Mouse (Mus musculus) liver, embryonic 14.5 days (tissue): ENCODE results near the gene Gm44790. TPM values are rescaled to one million over a fixed set of nuclear protein-coding genes. Genes with fewer than 3 reads are reported as not detected.

ENCODE experiments used
- ATAC-seq: fragments of 200-750 bp; cut with Nextera tagmentation; 2 replicates; pipeline ENCODE4 v1.8.0; 2017; ENCODE audit warnings: moderate number of reproducible peaks, mild to moderate bottlenecking, moderate library complexity; ENCODE audit not compliant: insufficient read depth
- DNase-seq, 3 experiments: peaks; one replicate each; pipeline ENCODE4 v3.0.0-alpha.2; 2012 to 2013; ENCODE audit warnings: low read depth in 3 of 3, low spot score in 3 of 3
- H3K27ac ChIP-seq: fragments of 300-500 bp; sonication (generic); 2 replicates; pipeline ENCODE4 v1.5.1; 2014; ENCODE audit warnings: moderate library complexity, mild to moderate bottlenecking, control low read depth, inconsistent platforms
- H3K27me3 ChIP-seq: fragments of 300-500 bp; sonication (generic); 2 replicates; pipeline ENCODE4 v1.6.1; 2014; ENCODE audit warnings: mild to moderate bottlenecking, low read length, moderate library complexity; ENCODE audit not compliant: control insufficient read depth, insufficient read depth
- H3K36me3 ChIP-seq: fragments of 300-500 bp; sonication (generic); replicated peaks from 2 replicates; pipeline ENCODE4 v1.6.1; 2014; ENCODE audit warnings: low read depth; ENCODE audit not compliant: control insufficient read depth, insufficient read depth
- H3K4me1 ChIP-seq, 2 experiments: fragments of 200-500 bp in 1 of 2; fragments of 300-500 bp in 1 of 2; sonication (generic) in 1 of 2; replicated peaks; 2 replicates each; pipeline ENCODE4 v1.6.1; 2012 to 2014; ENCODE audit warnings: antibody characterized with exemption in 1 of 2, inconsistent platforms in 1 of 2, low read length in 1 of 2; ENCODE audit not compliant: control insufficient read depth in 2 of 2, insufficient read depth in 2 of 2
- H3K4me2 ChIP-seq: fragments of 300-500 bp; sonication (generic); 2 replicates; pipeline ENCODE4 v1.6.1; 2014; ENCODE audit warnings: low read depth, mild to moderate bottlenecking, control low read depth, moderate library complexity
- H3K4me3 ChIP-seq, 2 experiments: fragments of 200-500 bp in 1 of 2; fragments of 300-500 bp in 1 of 2; sonication (generic) in 1 of 2; 2 replicates each; pipeline ENCODE4 v1.5.1; 2012 to 2014; ENCODE audit warnings: low read depth in 2 of 2, low read length in 2 of 2, mild to moderate bottlenecking in 2 of 2, control low read depth in 1 of 2, inconsistent platforms in 1 of 2, moderate library complexity in 1 of 2; ENCODE audit not compliant: insufficient read depth in 1 of 2
- H3K9ac ChIP-seq: fragments of 300-500 bp; sonication (generic); replicated peaks from 2 replicates; pipeline ENCODE4 v1.6.1; 2014; ENCODE audit warnings: mild to moderate bottlenecking, control low read depth, moderate library complexity
- H3K9me3 ChIP-seq: fragments of 300-500 bp; sonication (generic); 2 replicates; pipeline ENCODE4 v1.6.1; 2016; ENCODE audit warnings: low read length, mixed read lengths; ENCODE audit not compliant: control insufficient read depth
- CTCF ChIP-seq: IDR thresholded peaks from 2 replicates; pipeline ENCODE4 v1.5.1; 2016; ENCODE audit warnings: antibody characterized with exemption, low read depth, control low read depth
- EP300 ChIP-seq: IDR thresholded peaks from 2 replicates; pipeline ENCODE4 v1.6.1; 2016; ENCODE audit warnings: antibody characterized with exemption, low read depth
- WGBS: fragments of 180-500 bp; shearing (Covaris S2); extraction: QIAGEN DNeasy Blood & Tissue Kit; methylation state at CpG from one replicate; pipeline ENCODE4 v1.1.7; 2014; ENCODE audit not compliant: insufficient replicate concordance; 5-methylcytosine and 5-hydroxymethylcytosine counted together
- polyA plus RNA-seq, 2 experiments: library from polyadenylated mRNA; depleted of rRNA in 1 of 2; stranded (reverse) in 1 of 2; unstranded in 1 of 2; fragments of >200 nt; fragmentation: Nextera tagmentation in 1 of 2; extraction: Ambion mirVana in 1 of 2; gene quantifications; 2 replicates each; pipeline versions ENCODE4 v1.2.1 to v1.2.3; 2012 to 2014

The Gm44790 gene
- polyA plus RNA-seq, 2 experiments, result 0.11 TPM; not detected in 1

DNA sequence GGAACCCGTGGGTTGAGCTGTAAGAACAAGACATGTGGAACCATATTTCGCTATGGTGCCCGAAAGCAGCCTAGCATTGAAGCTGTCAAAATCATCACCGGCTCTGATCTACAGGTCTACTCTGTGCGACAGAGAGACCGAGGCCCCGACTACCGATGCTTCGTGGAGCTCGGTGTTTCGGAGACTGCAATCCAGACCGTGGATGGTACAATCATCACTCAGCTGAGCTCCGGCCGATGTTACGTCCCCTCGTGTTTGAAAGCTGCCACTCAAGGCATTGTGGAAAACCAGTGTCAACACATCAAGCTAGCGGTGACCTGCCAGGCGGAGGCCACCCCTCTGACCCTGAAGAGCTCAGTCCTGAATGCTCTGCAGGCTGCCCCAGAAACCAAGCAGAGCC, 19.1 kb downstream of the Gm44790 start:
- DNase-seq (no peak), ATAC-seq (no peak)
- Histone ChIP-seq H3K9ac (no peak overlapping the region), H3K27ac (no peak overlapping the region), H3K4me1 (no peaks in the 10 kb centered on the region), H3K27me3 (no peaks in the 10 kb centered on the region), H3K36me3 (peaks cover 11% of the 10 kb centered on the region), H3K4me2 (no peak overlapping the region), H3K4me3 (no peak overlapping the region), H3K9me3 (no peaks in the 10 kb centered on the region)
- WGBS, result 84% methylated on average over 18 of the region's 18 CpGs
- TF ChIP-seq EP300 (no peak), CTCF (no peak)

DNA sequence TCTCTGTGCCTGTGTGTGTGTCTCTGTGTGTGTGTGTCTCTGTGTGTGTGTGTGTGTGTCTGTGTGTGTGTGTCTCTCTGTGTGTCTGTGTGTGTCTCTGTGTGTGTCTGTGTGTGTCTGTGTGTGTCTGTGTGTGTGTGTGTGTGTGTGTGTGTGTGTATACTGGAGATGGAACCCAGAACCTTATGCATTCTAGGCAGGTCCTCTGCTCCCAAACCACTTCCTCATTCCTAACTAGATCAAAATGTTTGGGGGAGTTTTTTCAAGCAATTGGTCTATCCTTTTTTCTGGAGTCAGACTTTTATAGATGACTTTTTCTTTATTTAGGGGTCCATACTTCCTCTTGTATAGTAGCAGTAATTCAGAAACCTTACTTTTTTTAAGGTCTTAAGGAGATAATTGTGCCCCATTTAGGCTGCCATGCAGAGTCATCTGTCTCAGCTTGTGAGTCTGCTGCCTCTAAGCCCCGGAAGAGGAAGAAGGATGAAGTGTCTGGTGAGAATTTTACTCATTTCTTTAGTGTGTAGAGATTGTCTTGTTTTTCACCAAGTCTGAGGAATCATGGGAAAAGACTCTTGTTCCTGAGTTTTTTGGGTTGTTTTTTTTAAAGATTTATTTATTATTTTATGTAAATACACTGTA, 20.6 kb downstream of the Gm44790 start:
- H3K27ac ChIP-seq, result no peak overlapping the region
- no peak for ATAC-seq
- no peaks in the 10 kb centered on the region for H3K9me3 ChIP-seq
- no peak overlapping the region for H3K9ac ChIP-seq
- no peaks in the 10 kb centered on the region for H3K4me1 ChIP-seq
- 42% methylated on average over 1 of the region's 1 CpGs for WGBS
- no peaks in the 10 kb centered on the region for H3K27me3 ChIP-seq
- H3K4me2 ChIP-seq, result no peak overlapping the region
- H3K4me3 ChIP-seq, result no peak overlapping the region
- peaks cover 11% of the 10 kb centered on the region for H3K36me3 ChIP-seq
- DNase-seq, result no peak
- TF ChIP-seq EP300, result no peak
- TF ChIP-seq CTCF, result no peak

DNA sequence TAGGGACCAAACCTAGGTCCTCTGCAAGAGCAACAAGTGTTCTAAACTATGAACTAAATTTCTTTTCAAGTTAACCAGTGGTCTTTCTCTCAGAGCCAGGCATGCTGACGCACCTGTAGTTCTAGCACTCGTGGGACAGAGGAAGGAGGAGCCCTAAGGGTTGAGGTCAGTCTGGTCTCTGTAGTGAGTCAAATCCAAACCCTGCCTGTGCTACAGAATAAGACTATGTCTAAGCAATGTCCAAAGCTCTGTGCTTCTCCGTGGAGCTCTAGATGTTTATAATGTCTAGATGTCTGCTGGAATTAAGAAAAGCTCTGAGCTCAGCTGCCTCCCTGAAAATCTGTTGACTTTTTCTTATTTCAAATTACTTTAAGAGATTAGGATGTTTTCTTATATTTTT, 30.3 kb downstream of the Gm44790 start:
- TF ChIP-seq CTCF (no peak), EP300 (no peak)
- Histone ChIP-seq H3K9ac (no peak overlapping the region), H3K9me3 (no peaks in the 10 kb centered on the region), H3K4me2 (no peak overlapping the region), H3K27me3 (no peaks in the 10 kb centered on the region), H3K36me3 (peaks cover 17% of the 10 kb centered on the region), H3K4me3 (no peak overlapping the region), H3K27ac (no peak overlapping the region), H3K4me1 (no peaks in the 10 kb centered on the region)
- WGBS, result 79% methylated on average over 3 of the region's 3 CpGs
- no peak for DNase-seq
- no peak for ATAC-seq

DNA sequence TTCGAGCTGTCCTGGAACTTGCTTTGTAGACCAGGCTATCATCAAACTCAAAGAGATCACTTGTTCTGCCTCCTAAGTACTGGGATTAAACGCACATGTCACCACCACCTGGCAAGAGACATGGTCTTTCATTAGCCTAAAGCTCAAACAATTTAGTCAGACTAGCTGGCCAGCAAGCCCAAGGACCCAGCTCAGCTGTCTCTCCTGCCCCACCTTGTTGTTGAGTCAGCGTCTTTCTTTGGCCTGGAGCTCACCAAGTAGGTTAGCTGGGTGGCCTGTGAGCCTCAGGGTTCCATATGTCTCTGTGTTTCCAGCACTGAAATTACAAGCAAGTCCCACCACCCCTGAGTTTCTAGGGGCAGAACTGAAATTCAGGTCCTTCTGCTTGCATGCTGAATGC, 36.6 kb downstream of the Gm44790 start:
- Histone ChIP-seq H3K4me1 (no peaks in the 10 kb centered on the region), H3K4me2 (no peak overlapping the region), H3K27me3 (no peaks in the 10 kb centered on the region), H3K4me3 (no peak overlapping the region), H3K27ac (no peak overlapping the region), H3K36me3 (peaks cover 6% of the 10 kb centered on the region), H3K9me3 (no peaks in the 10 kb centered on the region), H3K9ac (no peak overlapping the region)
- WGBS, result 79% methylated on average over 3 of the region's 3 CpGs
- DNase-seq (no peak), ATAC-seq (no peak)
- TF ChIP-seq EP300, result no peak
- TF ChIP-seq CTCF, result no peak

DNA sequence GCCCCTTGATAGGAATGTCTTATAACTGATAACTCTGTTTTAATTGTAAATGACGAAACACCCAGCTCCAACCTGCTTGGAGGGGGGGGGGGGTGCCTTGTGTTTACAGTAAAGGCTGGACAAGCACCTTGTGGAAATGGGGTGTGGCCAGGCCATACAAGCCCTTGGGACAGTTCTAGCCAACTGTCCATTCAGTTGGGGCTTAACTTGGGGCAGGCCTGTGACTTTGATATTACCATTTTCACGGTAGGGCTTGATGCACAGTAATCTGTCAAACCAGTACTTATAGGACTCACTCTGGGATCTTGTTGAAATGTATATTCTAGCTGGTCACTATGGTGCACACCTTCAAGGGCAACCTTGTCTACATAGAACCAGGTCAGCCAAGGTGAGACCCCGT, 44.9 kb downstream of the Gm44790 start:
- Histone ChIP-seq H3K4me3 (peak overlapping the region; percentile 58 to 73), H3K27ac (peak overlapping the region; percentile 65)

More for the DNA sequence above, 44.9 kb downstream of the Gm44790 start:
- H3K36me3 ChIP-seq, result no peaks in the 10 kb centered on the region; the same call in 1 of the 2 replicates
- WGBS, result 49% methylated on average over 3 of the region's 3 CpGs
- peaks cover 15 to 22% of the 10 kb centered on the region in 2 experiments for H3K4me1 ChIP-seq
- H3K4me2 ChIP-seq, result peak overlapping the region; percentile 89
- peak overlapping the region; percentile 74 for H3K9ac ChIP-seq
- H3K9me3 ChIP-seq, result no peaks in the 10 kb centered on the region
- TF ChIP-seq EP300 (no peak), CTCF (no peak)
- no peaks in the 10 kb centered on the region for H3K27me3 ChIP-seq
- ATAC-seq, result no peak
- DNase-seq, result no peak
